Mouse (Mus musculus) embryo, embryonic 11.5 days (tissue): ENCODE measurements at regions not wholly inside any gene's neighbourhood (a gene's known extent, or its start where the extent isn't known, plus 50 kb on each side); places are given as distances from the start of the nearest gene placed in this dataset.

Source experiments
- DNase-seq: peaks from one replicate; pipeline ENCODE4 v3.0.0-alpha.2; 2012; ENCODE audit warnings: low read depth, low spot score

- DNase-seq: no peak
Measured at GRCm38 (mm10) chr15:36669748-36670147, 337.8 kb downstream of the Zfp706 start.

GRCm38 (mm10) chr15:36666566-36666965 is 341.0 kb downstream of the Zfp706 start:
- DNase-seq: no peak

GRCm38 (mm10) chr15:36664391-36664790 is 343.2 kb downstream of the Zfp706 start:
- DNase-seq: no peak

GRCm38 (mm10) chr15:36660986-36661385 is 346.6 kb downstream of the Zfp706 start:
- DNase-seq: no peak
